Mouse (Mus musculus) adrenal gland, postnatal 25 days (tissue): ENCODE data around the gene Pacsin2. TPM values are rescaled to one million over a fixed set of nuclear protein-coding genes. Genes with fewer than 3 reads are reported as not detected.

Source experiments
- DNase-seq: peaks from one replicate; pipeline ENCODE4 v3.0.0; 2021; ENCODE audit warnings: mixed read lengths
- total RNA-seq: library from RNA; stranded (reverse); gene quantifications from 2 replicates; pipeline ENCODE4 v1.2.3, GENCODE M21; 2021

Pacsin2 gene
- total RNA-seq, 1 experiment from 2014 or later, result 94.8 TPM

- peak; percentile 42 for DNase-seq
These were observed 12.7 kb downstream of the Pacsin2 start for GRCm38 (mm10) chr15:83451621-83452210.

- no peak for DNase-seq
These were observed 14.4 kb downstream of the Pacsin2 start for GRCm38 (mm10) chr15:83450007-83450406.

GRCm38 (mm10) chr15:83448646-83449045, 15.8 kb downstream of the Pacsin2 start:
- no peak for DNase-seq

GRCm38 (mm10) chr15:83447791-83448544, 16.4 kb downstream of the Pacsin2 start:
- no peak for DNase-seq

GRCm38 (mm10) chr15:83445908-83446307, 18.5 kb downstream of the Pacsin2 start:
- no peak for DNase-seq

GRCm38 (mm10) chr15:83445383-83445782, 19.0 kb downstream of the Pacsin2 start:
- DNase-seq, result no peak

- no peak for DNase-seq
These were observed 20.0 kb downstream of the Pacsin2 start for GRCm38 (mm10) chr15:83444425-83444824.

- DNase-seq, result no peak
These were observed 21.8 kb downstream of the Pacsin2 start for GRCm38 (mm10) chr15:83442495-83443037.

- no peak for DNase-seq
These were observed 23.7 kb downstream of the Pacsin2 start for GRCm38 (mm10) chr15:83440726-83441125.

GRCm38 (mm10) chr15:83436541-83436940, 27.9 kb downstream of the Pacsin2 start:
- DNase-seq, result no peak

- no peak for DNase-seq
These were observed 28.9 kb downstream of the Pacsin2 start for GRCm38 (mm10) chr15:83435324-83436090.

GRCm38 (mm10) chr15:83434692-83435091, 29.7 kb downstream of the Pacsin2 start:
- no peak for DNase-seq

GRCm38 (mm10) chr15:83433344-83433743, 31.1 kb downstream of the Pacsin2 start:
- DNase-seq, result no peak

- peak; percentile 34 for DNase-seq
These were observed 32.0 kb downstream of the Pacsin2 start for GRCm38 (mm10) chr15:83432231-83433031.

GRCm38 (mm10) chr15:83430986-83431763, 33.2 kb downstream of the Pacsin2 start:
- no peak for DNase-seq

GRCm38 (mm10) chr15:83430419-83430818, 34.0 kb downstream of the Pacsin2 start:
- DNase-seq, result no peak

- no peak for DNase-seq
These were observed 35.8 kb downstream of the Pacsin2 start for GRCm38 (mm10) chr15:83428586-83428985.

GRCm38 (mm10) chr15:83427294-83428163, 36.9 kb downstream of the Pacsin2 start:
- no peak for DNase-seq

GRCm38 (mm10) chr15:83425794-83426193, 38.6 kb downstream of the Pacsin2 start:
- no peak for DNase-seq

GRCm38 (mm10) chr15:83425277-83425676, 39.1 kb downstream of the Pacsin2 start:
- DNase-seq, result no peak
